Mouse (Mus musculus) myocyte (in vitro differentiated cells): ENCODE measurements around the gene Lrrc4c. TPM values are rescaled to one million over a fixed set of nuclear protein-coding genes. Genes with fewer than 3 reads are reported as not detected.

Experiments
- H3K27me3 ChIP-seq: one replicate; pipeline ENCODE4 v1.6.1; 2011; ENCODE audit not compliant: control insufficient read depth, insufficient read depth, insufficient read length
- H3K36me3 ChIP-seq: one replicate; pipeline ENCODE4 v1.6.1; 2011; ENCODE audit not compliant: control insufficient read depth, insufficient read depth
- H3K4me2 ChIP-seq: one replicate; pipeline ENCODE4 v1.6.1; 2011; ENCODE audit warnings: low read depth, control low read depth
- H3K4me3 ChIP-seq: one replicate; pipeline ENCODE4 v1.5.1; 2011; ENCODE audit warnings: mild to moderate bottlenecking, control low read depth, moderate library complexity
- H3K79me2 ChIP-seq: one replicate; pipeline ENCODE4 v1.6.1; 2011; ENCODE audit not compliant: control insufficient read depth, insufficient read depth
- H3ac ChIP-seq: one replicate; pipeline ENCODE4 v1.6.1; 2011; ENCODE audit not compliant: control insufficient read depth, insufficient read length
- CEBPB ChIP-seq: IDR thresholded peaks from 2 replicates; pipeline ENCODE4 v1.6.1; 2011; ENCODE audit warnings: mild to moderate bottlenecking, moderate library complexity; ENCODE audit not compliant: poor library complexity, insufficient read depth, severe bottlenecking
- E2F4 ChIP-seq: IDR thresholded peaks from one replicate; pipeline ENCODE4 v1.6.1; 2011; ENCODE audit warnings: mild to moderate bottlenecking, control low read depth, moderate library complexity; ENCODE audit not compliant: insufficient read depth
- MAX ChIP-seq: IDR thresholded peaks from one replicate; pipeline ENCODE4 v1.6.1; 2011; ENCODE audit warnings: low read depth, mild to moderate bottlenecking, control low read depth
- MYOD1 ChIP-seq, 3 experiments: IDR thresholded peaks; one replicate each; pipeline ENCODE4 v1.6.1; 2011; ENCODE audit warnings: control low read depth in 2 of 3, low read depth in 2 of 3, mild to moderate bottlenecking in 2 of 3, moderate library complexity in 1 of 3; ENCODE audit not compliant: insufficient read length in 2 of 3, control insufficient read depth in 1 of 3
- MYOG ChIP-seq, 3 experiments: IDR thresholded peaks; one replicate each; pipeline ENCODE4 v1.6.1; 2011; ENCODE audit warnings: control low read depth in 2 of 3, low read depth in 2 of 3, mild to moderate bottlenecking in 2 of 3; ENCODE audit not compliant: insufficient read length in 2 of 3, control insufficient read depth in 1 of 3, insufficient read depth in 1 of 3
- POLR2A ChIP-seq: IDR thresholded peaks from one replicate; pipeline ENCODE4 v1.6.1; 2011; ENCODE audit warnings: low read depth, mild to moderate bottlenecking, control low read depth, moderate library complexity; ENCODE audit not compliant: insufficient read length
- POLR2AphosphoS2 ChIP-seq: IDR thresholded peaks from one replicate; pipeline ENCODE4 v1.6.1; 2011; ENCODE audit warnings: low read depth, control low read depth; ENCODE audit not compliant: insufficient read length
- REST ChIP-seq: IDR thresholded peaks from one replicate; pipeline ENCODE4 v1.6.1; 2011; ENCODE audit warnings: mild to moderate bottlenecking, control low read depth, moderate library complexity; ENCODE audit not compliant: insufficient read depth, insufficient read length
- SRF ChIP-seq: IDR thresholded peaks from one replicate; pipeline ENCODE4 v1.6.1; 2011; ENCODE audit warnings: low read depth; ENCODE audit not compliant: control insufficient read depth, insufficient read length
- TCF12 ChIP-seq: IDR thresholded peaks from one replicate; pipeline ENCODE4 v1.6.1; 2011; ENCODE audit warnings: mild to moderate bottlenecking, control low read depth; ENCODE audit not compliant: poor library complexity, insufficient read depth, severe bottlenecking
- TCF3 ChIP-seq: IDR thresholded peaks from one replicate; pipeline ENCODE4 v1.6.1; 2011; ENCODE audit warnings: low read depth, control low read depth; ENCODE audit not compliant: insufficient read length
- USF1 ChIP-seq: IDR thresholded peaks from one replicate; pipeline ENCODE4 v1.6.1; 2011; ENCODE audit warnings: low read depth, mild to moderate bottlenecking, control low read depth, moderate library complexity
- polyA plus RNA-seq: library from polyadenylated mRNA; unstranded; fragments of >200 nt; fragmentation: generic; extraction: Trizol; gene quantifications from one replicate; pipeline ENCODE4 v1.2.1, GENCODE M21; 2012; ENCODE audit warnings: missing spikeins

Lrrc4c gene
- polyA plus RNA-seq, 1 experiment, result 1.1 TPM

GRCm38 (mm10) chr2:97274651-97275050 lies 956.7 kb downstream of the Lrrc4c start:
- Histone ChIP-seq H3K79me2 (no peaks in the 10 kb centered on the region), H3K4me3 (no peak overlapping the region), H3K36me3 (no peaks in the 10 kb centered on the region), H3K27me3 (no peaks in the 10 kb centered on the region), H3ac (no peak overlapping the region), H3K4me2 (no peak overlapping the region)
- no peak for TF ChIP-seq USF1
- TF ChIP-seq CEBPB, result no peak
- no peak for TF ChIP-seq MAX
- no peak for TF ChIP-seq MYOD1 (IDR thresholded peaks at IDR 0.05; ENCODE audit: control insufficient read depth in 1 of 3, insufficient read length in 2 of 3, low read depth in 2 of 3)
- TF ChIP-seq E2F4, result no peak
- no peak for TF ChIP-seq TCF3
- no peak for TF ChIP-seq POLR2A
- no peak for TF ChIP-seq SRF
- TF ChIP-seq MYOG (IDR thresholded peaks at IDR 0.05; ENCODE audit: control insufficient read depth in 1 of 3, insufficient read depth in 1 of 3, insufficient read length in 2 of 3, low read depth in 2 of 3), result no peak
- no peak for TF ChIP-seq POLR2AphosphoS2
- TF ChIP-seq REST, result no peak
- no peak for TF ChIP-seq TCF12

DNA sequence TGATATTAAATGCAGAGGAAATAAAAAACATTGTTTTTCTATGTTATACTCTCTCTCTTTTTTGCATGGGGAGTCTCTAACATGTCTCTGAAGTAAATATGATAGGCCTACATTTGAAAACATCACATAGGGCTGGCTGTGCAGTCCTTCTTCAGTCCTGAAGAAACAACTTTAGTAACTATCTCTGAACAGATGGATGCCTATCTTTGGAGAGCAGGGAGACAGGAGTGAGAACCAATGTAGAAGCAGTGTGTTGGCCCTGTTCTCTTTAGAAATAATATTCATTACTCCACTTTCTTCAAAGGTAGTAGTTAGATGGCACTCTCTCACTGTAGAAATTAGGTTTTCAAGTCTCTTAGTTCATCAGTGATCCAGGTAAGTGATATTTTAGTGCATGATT lies 967.0 kb downstream of the Lrrc4c start:
- H3K4me3 ChIP-seq, result no peak overlapping the region
- H3K36me3 ChIP-seq, result no peaks in the 10 kb centered on the region
- no peak for TF ChIP-seq POLR2A
- no peak for TF ChIP-seq SRF
- no peak for TF ChIP-seq TCF12
- TF ChIP-seq MYOD1 (IDR thresholded peaks at IDR 0.05; ENCODE audit: control insufficient read depth in 1 of 3, insufficient read length in 2 of 3, low read depth in 2 of 3), result no peak
- no peak for TF ChIP-seq POLR2AphosphoS2
- no peak for TF ChIP-seq TCF3
- TF ChIP-seq E2F4, result no peak
- TF ChIP-seq MAX, result no peak
- no peak overlapping the region for H3K4me2 ChIP-seq
- no peaks in the 10 kb centered on the region for H3K79me2 ChIP-seq
- no peak overlapping the region for H3ac ChIP-seq
- H3K27me3 ChIP-seq, result no peaks in the 10 kb centered on the region

GRCm38 (mm10) chr2:97294216-97294615 lies 976.2 kb downstream of the Lrrc4c start:
- H3K79me2 ChIP-seq, result no peaks in the 10 kb centered on the region
- no peaks in the 10 kb centered on the region for H3K36me3 ChIP-seq
- no peak overlapping the region for H3ac ChIP-seq
- H3K4me2 ChIP-seq, result no peak overlapping the region
- no peak for TF ChIP-seq USF1
- no peak for TF ChIP-seq POLR2AphosphoS2
- no peak for TF ChIP-seq CEBPB
- no peak for TF ChIP-seq POLR2A
- no peak for TF ChIP-seq MAX
- no peak for TF ChIP-seq E2F4
- no peak for TF ChIP-seq SRF
- TF ChIP-seq TCF3, result no peak
- no peak for TF ChIP-seq MYOD1 (IDR thresholded peaks at IDR 0.05; ENCODE audit: control insufficient read depth in 1 of 3, insufficient read length in 2 of 3, low read depth in 2 of 3)
- TF ChIP-seq TCF12, result no peak
- no peak for TF ChIP-seq MYOG (IDR thresholded peaks at IDR 0.05; ENCODE audit: control insufficient read depth in 1 of 3, insufficient read depth in 1 of 3, insufficient read length in 2 of 3, low read depth in 2 of 3)
- no peak for TF ChIP-seq REST
- H3K27me3 ChIP-seq, result no peaks in the 10 kb centered on the region
- no peak overlapping the region for H3K4me3 ChIP-seq

- Histone ChIP-seq H3K36me3 (no peaks in the 10 kb centered on the region), H3K4me2 (no peak overlapping the region), H3K27me3 (no peaks in the 10 kb centered on the region), H3K79me2 (no peaks in the 10 kb centered on the region), H3ac (no peak overlapping the region), H3K4me3 (no peak overlapping the region)
- TF ChIP-seq TCF12 (no peak), POLR2A (no peak), MAX (no peak), SRF (no peak), MYOD1 (IDR thresholded peaks at IDR 0.05; ENCODE audit: control insufficient read depth in 1 of 3, insufficient read length in 2 of 3, low read depth in 2 of 3) (no peak), MYOG (IDR thresholded peaks at IDR 0.05; ENCODE audit: control insufficient read depth in 1 of 3, insufficient read depth in 1 of 3, insufficient read length in 2 of 3, low read depth in 2 of 3) (no peak), USF1 (no peak), E2F4 (no peak), REST (no peak), CEBPB (no peak)
Observed at GRCm38 (mm10) chr2:97299704-97300103, 981.7 kb downstream of the Lrrc4c start.

- Histone ChIP-seq H3K36me3 (no peaks in the 10 kb centered on the region), H3K4me3 (no peak overlapping the region), H3K27me3 (no peaks in the 10 kb centered on the region), H3K79me2 (no peaks in the 10 kb centered on the region), H3ac (no peak overlapping the region), H3K4me2 (no peak overlapping the region)
- TF ChIP-seq CEBPB (no peak), MYOD1 (IDR thresholded peaks at IDR 0.05; ENCODE audit: control insufficient read depth in 1 of 3, insufficient read length in 2 of 3, low read depth in 2 of 3) (no peak)
Observed at GRCm38 (mm10) chr2:97318008-97318407, 1000.0 kb downstream of the Lrrc4c start.
